Mouse (Mus musculus) heart, adult 11 months (tissue): Measurements from ENCODE around the gene Afg3l1.
"Not testable (repeated sequence)": the region's sequence is repeated elsewhere in the genome, so short reads cannot be mapped to it uniquely, and the experiment has no call there.

Experiments
- DNase-seq: peaks from one replicate; pipeline ENCODE4 v3.0.0; 2022

Gene Afg3l1

GRCm38 (mm10) chr8:123518667-123519066, 41.0 kb downstream of the Afg3l1 start, which contains the start of gene Gas8:
Gene Gas8, plus strand, starts transcription at chr8:123518834.
- peak; percentile 99 for DNase-seq

DNA sequence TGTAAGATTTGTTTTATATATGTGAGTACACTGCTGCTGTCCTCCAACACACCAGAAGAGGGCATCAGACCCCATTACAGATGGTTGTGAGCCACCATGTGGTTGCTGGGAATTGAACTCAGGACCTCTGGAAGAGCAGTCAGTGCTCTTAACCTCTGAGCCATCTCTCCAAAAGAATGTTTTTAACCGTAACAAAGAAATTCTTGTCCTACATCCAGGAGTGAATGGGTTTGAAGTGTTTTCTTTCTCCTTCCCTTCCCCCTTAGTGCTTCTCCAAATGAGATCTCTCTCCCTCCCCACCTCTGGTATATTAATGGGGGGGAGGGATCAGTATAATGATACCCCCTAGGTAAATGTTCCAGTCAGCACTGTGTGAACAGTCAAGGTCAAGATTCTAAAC, 42.3 kb downstream of the Afg3l1 start:
- not testable (repeated sequence) for DNase-seq

DNA sequence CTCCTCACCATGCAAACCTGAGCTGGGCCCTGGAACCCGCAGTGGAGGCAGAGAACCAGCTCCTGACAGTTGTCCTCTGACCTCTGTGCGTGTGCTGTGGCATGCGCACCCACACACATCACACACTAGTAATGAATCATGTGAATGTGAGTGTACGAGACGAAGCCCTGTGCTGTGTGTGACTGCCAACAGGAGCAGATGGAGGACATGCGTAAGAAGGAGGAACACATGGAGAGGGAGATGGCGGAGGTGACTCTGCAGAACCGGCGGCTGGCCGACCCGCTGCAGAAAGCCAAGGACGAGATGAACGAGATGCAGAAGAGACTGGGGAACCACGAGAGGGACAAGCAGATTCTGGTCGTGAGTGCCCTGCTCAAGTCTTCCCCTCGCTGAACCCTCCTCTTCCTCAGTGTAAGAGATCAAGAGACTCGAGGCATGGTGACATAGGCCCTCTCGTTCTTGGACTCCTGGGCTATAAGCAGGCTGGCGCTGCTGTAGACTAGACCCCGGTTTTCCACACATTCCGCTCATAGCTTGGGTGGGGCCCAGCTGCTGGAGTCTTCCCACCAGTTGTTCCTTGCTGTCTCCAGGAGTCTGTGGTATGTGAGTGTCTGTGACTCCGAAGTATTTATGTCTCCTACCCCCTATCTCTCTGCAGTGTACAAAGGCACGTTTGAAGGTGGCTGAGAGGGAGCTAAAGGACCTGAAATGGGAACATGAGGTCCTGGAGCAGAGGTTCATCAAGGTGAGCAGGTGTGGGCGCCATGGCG, 50.2 kb downstream of the Afg3l1 start:
- DNase-seq, result no peak

DNA sequence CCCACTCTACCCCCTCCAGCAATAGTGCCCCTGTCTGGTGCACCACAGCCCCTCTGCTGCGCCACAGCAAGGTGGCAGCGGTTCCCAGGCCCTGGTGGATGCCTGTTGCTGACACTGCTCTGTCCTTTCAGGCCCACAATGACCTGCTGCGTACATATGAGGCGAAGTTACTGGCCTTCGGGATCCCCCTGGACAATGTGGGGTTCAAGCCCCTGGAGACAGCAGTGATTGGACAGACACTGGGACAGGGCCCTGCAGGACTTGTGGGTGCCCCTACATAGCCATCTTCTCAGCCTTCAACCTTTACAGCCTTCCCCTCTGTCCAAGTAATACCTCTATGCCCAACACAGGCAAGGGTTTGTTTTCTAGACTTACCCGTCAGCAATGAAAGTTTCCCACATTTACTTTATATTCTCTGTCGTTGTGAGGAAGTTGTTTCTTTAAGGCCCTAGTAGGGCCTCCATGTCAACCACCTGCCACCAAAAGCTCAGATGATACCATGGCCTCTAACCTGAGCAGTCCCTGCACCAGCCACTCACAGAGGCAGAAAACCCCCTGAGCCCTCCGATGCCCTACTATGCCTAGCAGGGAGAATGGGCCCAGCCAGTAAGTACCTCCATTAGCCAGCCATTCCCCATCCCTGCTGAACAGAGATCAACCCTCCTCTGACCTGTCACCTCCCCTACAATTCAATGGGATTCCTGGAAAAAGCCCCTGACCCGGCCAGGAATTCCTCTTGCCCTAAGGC, 58.7 kb downstream of the Afg3l1 start:
- DNase-seq, result peak; percentile 82

GRCm38 (mm10) chr8:123536990-123537380, 59.3 kb downstream of the Afg3l1 start:
- DNase-seq, result peak; percentile 51

GRCm38 (mm10) chr8:123537641-123538040, 59.9 kb downstream of the Afg3l1 start:
- DNase-seq, result peak; percentile 96
